Mouse (Mus musculus): ENCODE measurements around the gene Arhgef28.

DNA sequence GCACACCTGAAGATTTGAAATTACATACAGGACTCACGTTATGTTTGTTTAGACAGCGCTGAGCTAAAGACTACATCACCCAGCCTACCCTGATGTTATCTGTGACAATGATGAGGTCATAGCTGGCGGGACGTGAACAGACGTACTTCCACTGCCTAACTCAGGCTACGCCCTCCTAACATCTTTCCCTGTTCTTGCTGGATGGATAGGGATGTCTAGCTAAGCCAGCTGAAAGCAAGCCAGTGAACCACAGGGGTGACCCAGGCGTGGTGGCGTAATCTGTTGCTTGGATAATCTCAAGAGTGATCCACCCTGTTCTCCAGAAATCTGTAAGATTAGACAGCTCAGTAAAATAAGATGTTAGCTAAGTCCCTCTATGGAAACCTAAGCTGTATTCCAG is 25.6 kb downstream of the Arhgef28 start:
- TF ChIP-seq CTCF (IDR thresholded peaks at IDR 0.05; ENCODE audit: borderline replicate concordance, insufficient read depth, low read length), result no peak
- no peak for TF ChIP-seq POLR2A (IDR thresholded peaks at IDR 0.05; ENCODE audit: low read depth, low read length)
